ENCODE assay signal across 16 mouse cellular contexts in the genomic region with DNA sequence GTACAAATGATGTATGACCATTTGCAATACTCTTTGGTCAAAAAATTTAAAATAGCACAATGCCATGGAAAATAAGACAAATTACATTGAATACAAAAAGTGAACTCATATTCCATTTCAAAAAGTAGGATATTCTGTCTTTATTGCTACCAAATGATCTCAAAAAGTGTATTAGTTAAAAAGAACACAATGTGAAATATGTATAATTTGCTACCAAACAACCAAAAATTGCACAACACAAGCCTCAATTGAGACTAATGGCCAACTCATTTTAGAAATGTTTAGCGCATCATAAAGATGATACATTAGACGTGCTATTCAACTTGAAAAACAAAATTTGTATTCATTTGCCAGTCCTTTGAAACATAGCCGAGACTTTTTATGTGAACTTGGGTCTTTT.
"Had no signal": no experiment of that assay in that cellular context is flagged by ENCODE, and none has a peak within 500 bp of the region (broad histone marks: within the 10 kb centered on the region; RNA-seq: fewer than 3 reads in every experiment).

No protein-coding gene starts in this region.

- DNase-seq: retina, postnatal 1 day; right cerebral cortex, adult 18-20 months; right cerebral cortex, postnatal 14 days; right cerebral cortex, postnatal 25 days; right cerebral cortex, postnatal 4 days; spleen, adult 18-20 months; thymus, adult 18-20 months; thymus, adult 2 months; thymus, postnatal 14 days; thymus, postnatal 25 days; thymus, postnatal 36 days; thymus, postnatal 4 days had no signal

- H3K4me3 ChIP-seq: neural tube, embryonic 13.5 days; neural tube, embryonic 15.5 days; stomach, embryonic 15.5 days had no signal

- H3K27ac ChIP-seq: neural tube, embryonic 13.5 days; neural tube, embryonic 15.5 days; stomach, embryonic 15.5 days; stomach, postnatal 0 days had no signal

- H3K9ac ChIP-seq: neural tube, embryonic 13.5 days; neural tube, embryonic 15.5 days; stomach, embryonic 15.5 days had no signal

- H3K36me3 ChIP-seq: neural tube, embryonic 13.5 days; neural tube, embryonic 15.5 days; stomach, embryonic 15.5 days had no signal

- H3K4me2 ChIP-seq: neural tube, embryonic 13.5 days; neural tube, embryonic 15.5 days; stomach, embryonic 15.5 days had no signal

- H3K27me3 ChIP-seq: neural tube, embryonic 13.5 days; neural tube, embryonic 15.5 days; stomach, embryonic 15.5 days had no signal

- H3K4me1 ChIP-seq: neural tube, embryonic 13.5 days; neural tube, embryonic 15.5 days; stomach, embryonic 15.5 days had no signal

- H3K9me3 ChIP-seq: neural tube, embryonic 13.5 days; neural tube, embryonic 15.5 days; stomach, embryonic 15.5 days had no signal
